Mouse (Mus musculus) cerebellum, adult 2 months (tissue): Measurements from ENCODE around the gene Apoa2.

Source experiments
- CTCF ChIP-seq: fragments of 200-500 bp; IDR thresholded peaks from 2 replicates; pipeline ENCODE4 v1.5.1; 2011; ENCODE audit warnings: low read depth, mild to moderate bottlenecking, control low read depth, low read length, moderate library complexity, borderline replicate concordance; ENCODE audit not compliant: insufficient read depth
- POLR2A ChIP-seq: fragments of 200-500 bp; IDR thresholded peaks from 2 replicates; pipeline ENCODE4 v1.6.1; 2011; ENCODE audit warnings: low read length, control low read depth, borderline replicate concordance; ENCODE audit not compliant: insufficient read depth

DNA sequence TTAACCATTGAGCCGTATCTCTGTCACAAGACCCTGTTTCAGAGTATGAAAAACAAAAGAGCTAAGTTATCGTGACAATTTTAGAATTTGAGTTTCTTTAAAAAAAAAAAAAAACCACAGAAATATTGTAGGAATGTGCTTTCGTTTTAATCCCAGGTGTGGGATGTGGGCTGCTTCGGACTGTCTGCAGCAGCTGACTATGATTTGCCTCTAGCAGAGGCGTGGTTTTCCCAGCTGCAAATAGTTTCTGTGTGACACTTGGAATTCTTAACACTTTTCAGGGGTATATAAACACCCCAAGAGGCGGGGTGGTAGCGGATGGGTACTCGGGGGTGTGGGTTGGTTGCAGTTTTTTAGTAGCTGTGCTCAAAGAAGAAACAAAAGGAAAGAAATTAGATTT is 20.5 kb downstream of the Apoa2 start:
- TF ChIP-seq POLR2A (no peak), CTCF (no peak)
